Mouse (Mus musculus) heart, embryonic 10.5 days (tissue): ENCODE measurements around the gene Srf. TPM values are rescaled to one million over a fixed set of nuclear protein-coding genes. Genes with fewer than 3 reads are reported as not detected.

ENCODE experiments used
- microRNA-seq: library from miRNA; unstranded; fragments of <30 nt; microRNA quantifications from one replicate; pipeline ENCODE4, GENCODE M21; 2017
- polyA plus RNA-seq: library from polyadenylated mRNA; unstranded; fragments of >200 nt; fragmentation: Nextera tagmentation; extraction: Ambion mirVana; gene quantifications from 2 replicates; pipeline ENCODE4 v1.2.1, GENCODE M21; 2016

Gene Srf
- polyA plus RNA-seq, 1 experiment from 2014 or later, result 15.7 TPM

Small RNA genes lying within 50 kb of the gene (microRNA-seq; reads per million reads assigned to microRNA genes)
- gene Mir6976, result not detected

Other genes with a start within 250 kb of the Srf start
- 5.4 and 7.3 TPM in 2 replicates for gene Abcc10, start 227.8 kb downstream of the Srf start, polyA plus RNA-seq
- gene Zfp318, start 172.4 kb downstream of the Srf start, polyA plus RNA-seq, result 6.1 and 7.0 TPM in 2 replicates
- 0.54 and 0.83 TPM in 2 replicates for gene Crip3, start 127.2 kb downstream of the Srf start, polyA plus RNA-seq
- gene Slc22a7, start 117.7 kb downstream of the Srf start, polyA plus RNA-seq, result 0.15 and 0.30 TPM in 2 replicates
- 0.09 and 0.14 TPM in 2 replicates for gene Ttbk1, start 68.5 kb downstream of the Srf start, polyA plus RNA-seq
- 36.5 and 52.8 TPM in 2 replicates for gene Dnph1, start 59.5 kb downstream of the Srf start, polyA plus RNA-seq
- 4.8 and 5.3 TPM in 2 replicates for gene Cul9, start 9.8 kb downstream of the Srf start, polyA plus RNA-seq
- gene Ptk7, start 73.3 kb upstream of the Srf start, polyA plus RNA-seq, result 65.4 and 67.7 TPM in 2 replicates
- gene Klc4, start 89.8 kb upstream of the Srf start, polyA plus RNA-seq, result 21.1 and 22.5 TPM in 2 replicates
- gene Mrpl2, start 90.1 kb upstream of the Srf start, polyA plus RNA-seq, result 131 and 151 TPM in 2 replicates
- 44.8 and 51.3 TPM in 2 replicates for gene Cul7, start 94.2 kb upstream of the Srf start, polyA plus RNA-seq
- gene Rrp36, start 118.2 kb upstream of the Srf start, polyA plus RNA-seq, result 46.3 and 61.0 TPM in 2 replicates
- gene Mea1, start 122.6 kb upstream of the Srf start, polyA plus RNA-seq, result 143 and 180 TPM in 2 replicates
- gene Klhdc3, start 124.7 kb upstream of the Srf start, polyA plus RNA-seq, result 152 and 167 TPM in 2 replicates
- 76.8 and 103 TPM in 2 replicates for gene Ppp2r5d, start 148.9 kb upstream of the Srf start, polyA plus RNA-seq
- gene Pex6, start 155.3 kb upstream of the Srf start, polyA plus RNA-seq, result 14.0 and 21.9 TPM in 2 replicates
- gene Gnmt, start 173.0 kb upstream of the Srf start, polyA plus RNA-seq, result 0.83 and 2.3 TPM in 2 replicates
- 63.2 and 68.4 TPM in 2 replicates for gene Cnpy3, start 196.0 kb upstream of the Srf start, polyA plus RNA-seq
- gene Ptcra, start 207.5 kb upstream of the Srf start, polyA plus RNA-seq, result 0.39 and 0.60 TPM in 2 replicates
- gene 2310039H08Rik, start 216.5 kb upstream of the Srf start, polyA plus RNA-seq, result 45.8 and 51.2 TPM in 2 replicates
- gene Rpl7l1, start 226.5 kb upstream of the Srf start, polyA plus RNA-seq, result 130 and 184 TPM in 2 replicates